ENCODE assay signal across 32 mouse cellular contexts in genomic region chr5:147338967-147339366, GRCm38 (mm10). TPM values are rescaled to one million over a fixed set of nuclear protein-coding genes. Genes with fewer than 3 reads are reported as not detected.
A peak's percentile ranks its signal among the peaks of the same experiment; 100 is the strongest.
DNase-seq lines count a peak whose midpoint lies in the region; ATAC-seq and TF ChIP-seq lines count a peak whose summit lies in the region.
"Had no signal": no experiment of that assay in that cellular context is flagged by ENCODE, and none has a peak within 500 bp of the region (broad histone marks: within the 10 kb centered on the region; RNA-seq: fewer than 3 reads in every experiment).

No protein-coding gene starts in this region.

- peak; percentile 56; the same call in 1 of the 2 replicates for TF ChIP-seq EP300 in CH12.LX (IDR thresholded peaks at IDR 0.05; ENCODE audit: low read length)
- TF ChIP-seq EP300 in liver, postnatal 0 days (IDR thresholded peaks at IDR 0.05; ENCODE audit: low read depth): no peak

- no peaks in the 10 kb centered on the region for H3K79me2 ChIP-seq in CH12.LX (replicated peaks; ENCODE audit: control insufficient read depth, extremely low read depth, insufficient read depth, poor library complexity, severe bottlenecking)

- WGBS in liver, postnatal 0 days (ENCODE audit: insufficient replicate concordance): 52% methylated on average over 9 of the region's 9 CpGs

- TF ChIP-seq CTCF in CH12.LX (conservative IDR thresholded peaks at IDR 0.05 in 1 of 2, IDR thresholded peaks at IDR 0.05 in 1 of 2; ENCODE audit: low read depth in 2 of 2, low read length in 2 of 2): no peak
- no peak for TF ChIP-seq CTCF in liver, postnatal 0 days (IDR thresholded peaks at IDR 0.05; ENCODE audit: low read depth)

- in situ Hi-C loops in CH12.LX (cut with MboI; ENCODE audit: low pct_ligation_motif_present, low pct_unique_long_range_greater_than_20kb, low sequenced_read_pairs): loop anchor here (10.0 kb wide), 1 partner anchor 506 kb away; no protein-coding TSS in a partner anchor

- peak; percentile 40; the same call in 1 of the 2 replicates for TF ChIP-seq POLR2A in CH12.LX (IDR thresholded peaks at IDR 0.05; ENCODE audit: low read depth, low read length)

- TF ChIP-seq RAD21 in CH12.LX (IDR thresholded peaks at IDR 0.05; ENCODE audit: low read depth, low read length): no peak; the same call in 1 of the 2 replicates

- no peak overlapping the region for H3K4me3 ChIP-seq in CH12.LX (replicated peaks in 1 of 3; ENCODE audit: low read depth in 2 of 3, low read length in 2 of 3, poor library complexity in 1 of 3)
- H3K4me3 ChIP-seq in liver, postnatal 0 days (ENCODE audit: low read depth, low read length): no peak overlapping the region
- H3K4me3 ChIP-seq: hindbrain, embryonic 12.5 days; kidney, embryonic 15.5 days; left cerebral cortex, adult 2 months; limb, embryonic 15.5 days; lung, embryonic 15.5 days; midbrain, embryonic 15.5 days; neural tube, embryonic 13.5 days had no signal

- dilution Hi-C loops in CH12.LX (cut with MboI; ENCODE audit: extremely low pct_ligation_motif_present, extremely low pct_unique_long_range_greater_than_20kb, low sequenced_read_pairs): no loop called here

- H3K4me2 ChIP-seq in CH12.LX (ENCODE audit: insufficient read depth, low read depth, poor library complexity, severe bottlenecking): peak overlapping the region; percentile 88
- H3K4me2 ChIP-seq in liver, postnatal 0 days (ENCODE audit: low read depth, low read length): no peak overlapping the region
- H3K4me2 ChIP-seq: hindbrain, embryonic 12.5 days; kidney, embryonic 15.5 days; limb, embryonic 15.5 days; lung, embryonic 15.5 days; midbrain, embryonic 15.5 days; neural tube, embryonic 13.5 days had no signal

- peak overlapping the region; percentile 72 for H3K27ac ChIP-seq in CH12.LX (ENCODE audit: insufficient read depth, low read depth)
- H3K27ac ChIP-seq in liver, postnatal 0 days (ENCODE audit: low read depth): no peak overlapping the region; the same call in 1 of the 2 replicates
- H3K27ac ChIP-seq: hindbrain, embryonic 12.5 days; kidney, embryonic 15.5 days; left cerebral cortex, adult 2 months; limb, embryonic 15.5 days; liver, embryonic 14.5 days; lung, embryonic 15.5 days; macrophage; midbrain, embryonic 15.5 days; neural tube, embryonic 13.5 days had no signal

- no peaks in the 10 kb centered on the region for H3K27me3 ChIP-seq in CH12.LX (replicated peaks)
- H3K27me3 ChIP-seq in splenic B cell, adult 2 months (ENCODE audit: control insufficient read depth, insufficient read depth, low read length, poor library complexity, severe bottlenecking): no peaks in the 10 kb centered on the region
- H3K27me3 ChIP-seq in liver, postnatal 0 days (ENCODE audit: insufficient read depth, low read length): no peaks in the 10 kb centered on the region
- H3K27me3 ChIP-seq: hindbrain, embryonic 12.5 days; kidney, embryonic 15.5 days; limb, embryonic 15.5 days; lung, embryonic 15.5 days; midbrain, embryonic 15.5 days; neural tube, embryonic 13.5 days had no signal

- no peak overlapping the region for H3K9ac ChIP-seq in CH12.LX (ENCODE audit: insufficient read depth, low read depth)
- no peak overlapping the region; the same call in 1 of the 2 replicates for H3K9ac ChIP-seq in liver, postnatal 0 days (replicated peaks)
- H3K9ac ChIP-seq: hindbrain, embryonic 12.5 days; kidney, embryonic 15.5 days; limb, embryonic 15.5 days; liver, embryonic 14.5 days; lung, embryonic 15.5 days; midbrain, embryonic 15.5 days; neural tube, embryonic 13.5 days had no signal

- no peak for ATAC-seq in liver, postnatal 0 days
- ATAC-seq: activated CD4-positive, CD25-positive, alpha-beta regulatory T cell, adult 4 months; forebrain, embryonic 14.5 days; intestine, postnatal 0 days; midbrain, embryonic 15.5 days had no signal

- peak; percentile 25 for DNase-seq in spleen, adult 12 weeks (ENCODE audit: low spot score)
- no peak for DNase-seq in spleen, postnatal 14 days (ENCODE audit: low spot score in 2 of 2)
- DNase-seq in CH12.LX (ENCODE audit: extremely low read depth) (peak; percentile 96), R1 (ENCODE audit: low read depth, low spot score) (peak; percentile 50)
- DNase-seq in splenic B cell, adult 2 months (ENCODE audit: low read depth, low spot score): peak; percentile 91
- DNase-seq in liver, postnatal 0 days: no peak
- DNase-seq in gastrocnemius, postnatal 4 days (ENCODE audit: low spot score in 2 of 2): no peak
- DNase-seq: adrenal gland, adult 8-10 months; cerebellum, adult 9-10 months; gastrocnemius, postnatal 14 days; kidney, postnatal 4 days; left cerebral cortex, postnatal 4 days; right cerebral cortex, adult 18-20 months had no signal

- no peaks in the 10 kb centered on the region for H3K9me3 ChIP-seq in CH12.LX (replicated peaks; ENCODE audit: low read length)
- H3K9me3 ChIP-seq in liver, postnatal 0 days (ENCODE audit: low read length): no peaks in the 10 kb centered on the region
- H3K9me3 ChIP-seq: hindbrain, embryonic 12.5 days; kidney, embryonic 15.5 days; limb, embryonic 15.5 days; lung, embryonic 15.5 days; midbrain, embryonic 15.5 days; neural tube, embryonic 13.5 days had no signal

- H3K36me3 ChIP-seq in CH12.LX (replicated peaks in 1 of 2; ENCODE audit: control insufficient read depth in 1 of 2, insufficient read depth in 1 of 2, low read length in 1 of 2): no peaks in the 10 kb centered on the region
- H3K36me3 ChIP-seq in splenic B cell, adult 2 months (ENCODE audit: control insufficient read depth, insufficient read depth, low read length, poor library complexity, severe bottlenecking): no peaks in the 10 kb centered on the region
- H3K36me3 ChIP-seq in liver, postnatal 0 days (replicated peaks; ENCODE audit: insufficient read depth, low read length): no peaks in the 10 kb centered on the region
- H3K36me3 ChIP-seq: hindbrain, embryonic 12.5 days; kidney, embryonic 15.5 days; limb, embryonic 15.5 days; lung, embryonic 15.5 days; midbrain, embryonic 15.5 days; neural tube, embryonic 13.5 days had no signal

- peaks cover 13 to 46% of the 10 kb centered on the region in 2 experiments for H3K4me1 ChIP-seq in CH12.LX (ENCODE audit: control insufficient read depth in 1 of 2, insufficient read depth in 2 of 2)
- no peaks in the 10 kb centered on the region for H3K4me1 ChIP-seq in liver, postnatal 0 days (ENCODE audit: insufficient read depth)
- H3K4me1 ChIP-seq: hindbrain, embryonic 12.5 days; kidney, embryonic 15.5 days; limb, embryonic 15.5 days; lung, embryonic 15.5 days; midbrain, embryonic 15.5 days; neural tube, embryonic 13.5 days had no signal

TF ChIP-seq in CH12.LX, 34 proteins besides CTCF, POLR2A, EP300 and RAD21:
- TF ChIP-seq KAT2A (IDR thresholded peaks at IDR 0.05; ENCODE audit: insufficient replicate concordance, low read length) (no peak), USF1 (IDR thresholded peaks at IDR 0.05; ENCODE audit: low read depth, low read length) (no peak), SMC3 (IDR thresholded peaks at IDR 0.05; ENCODE audit: low read depth, low read length) (no peak), ETS1 (conservative IDR thresholded peaks at IDR 0.05; ENCODE audit: low read depth, low read length) (peak; percentile 82), USF2 (conservative IDR thresholded peaks at IDR 0.05; ENCODE audit: low read depth, low read length) (no peak), RCOR1 (conservative IDR thresholded peaks at IDR 0.05; ENCODE audit: low read depth, low read length) (no peak), TBP (conservative IDR thresholded peaks at IDR 0.05; ENCODE audit: low read depth, low read length) (peak; percentile 35; the same call in 1 of the 2 replicates), TCF12 (IDR thresholded peaks at IDR 0.05; ENCODE audit: low read depth, low read length) (peak; percentile 56; the same call in 1 of the 2 replicates), ELF1 (IDR thresholded peaks at IDR 0.05; ENCODE audit: low read depth, low read length) (0 out of 2 replicates have a peak, but pooled peaks have one; percentile 18), PAX5 (IDR thresholded peaks at IDR 0.05; ENCODE audit: low read length) (no peak), MAX (IDR thresholded peaks at IDR 0.05; ENCODE audit: low read length) (no peak), CHD1 (IDR thresholded peaks at IDR 0.05; ENCODE audit: low read depth, low read length) (no peak), MEF2A (IDR thresholded peaks at IDR 0.05; ENCODE audit: borderline replicate concordance, low read depth, low read length) (peak; percentile 69), NRF1 (IDR thresholded peaks at IDR 0.05; ENCODE audit: low read depth, low read length) (no peak), MXI1 (IDR thresholded peaks at IDR 0.05; ENCODE audit: low read depth, low read length) (no peak), E2F4 (IDR thresholded peaks at IDR 0.05; ENCODE audit: insufficient replicate concordance, low read depth, low read length) (no peak), ZMIZ1 (IDR thresholded peaks at IDR 0.05; ENCODE audit: low read depth, low read length) (no peak), MAFK (IDR thresholded peaks at IDR 0.05; ENCODE audit: insufficient replicate concordance, low read length) (no peak), UBTF (IDR thresholded peaks at IDR 0.05; ENCODE audit: low read depth, low read length) (no peak), MAZ (IDR thresholded peaks at IDR 0.05; ENCODE audit: low read depth, low read length) (no peak; the same call in 1 of the 2 replicates), IRF4 (IDR thresholded peaks at IDR 0.05; ENCODE audit: low read depth, low read length) (peak; percentile 78), BHLHE40 (IDR thresholded peaks at IDR 0.05; ENCODE audit: low read depth, low read length) (peak; percentile 61), HCFC1 (IDR thresholded peaks at IDR 0.05; ENCODE audit: low read depth, low read length) (no peak), NELFE (IDR thresholded peaks at IDR 0.05; ENCODE audit: low read depth, low read length) (no peak)

RNA-seq across cellular contexts. Expression of gene Urad, which starts 16.7 kb away (rescaled TPM):
- not detected in 2 replicates for total RNA-seq in CH12.LX (2012; rRNA removed)
- not detected in 2 replicates for total RNA-seq in CH12.LX (2014; rRNA removed)
- not detected in 2 replicates for polyA plus RNA-seq in CH12.LX (2012; ENCODE audit: insufficient read length, low read depth)
- 35.9 and 38.6 TPM in 2 replicates for polyA plus RNA-seq in liver, postnatal 0 days (2015; fragmentation: Nextera tagmentation; extraction: Ambion mirVana)
- not detected for total RNA-seq in gastrocnemius, postnatal 4 days (2021)
- total RNA-seq: ES-E14; gastrocnemius, postnatal 14 days; heart, adult 8-10 months; heart, postnatal 25 days; left cerebral cortex, adult 2 months; left cerebral cortex, postnatal 4 days had no signal
- polyA plus RNA-seq: activated CD4-positive, CD25-positive, alpha-beta regulatory T cell, adult 4 months; brain, embryonic 14.5 days; embryonic facial prominence, embryonic 14.5 days; forebrain, embryonic 14.5 days; heart, embryonic 14.5 days; hindbrain, embryonic 12.5 days; kidney, embryonic 15.5 days; limb, embryonic 15.5 days; lung, embryonic 15.5 days; macrophage; midbrain, embryonic 15.5 days; neural tube, embryonic 13.5 days; stomach, embryonic 16.5 days had no signal

RNA-seq across cellular contexts. Expression of gene Cdx2, which starts 31.9 kb away (rescaled TPM):
- total RNA-seq in CH12.LX (2012; rRNA removed) (not detected in 2 replicates), CH12.LX (2014; rRNA removed) (not detected in 2 replicates)
- polyA plus RNA-seq in CH12.LX (2012; ENCODE audit: insufficient read length, low read depth): not detected in 2 replicates
- polyA plus RNA-seq in liver, postnatal 0 days (2015; fragmentation: Nextera tagmentation; extraction: Ambion mirVana): not detected in 2 replicates
- not detected for total RNA-seq in gastrocnemius, postnatal 4 days (2021)
- total RNA-seq: adrenal gland, adult 8-10 months; gastrocnemius, postnatal 14 days; heart, adult 8-10 months; heart, postnatal 25 days; left cerebral cortex, adult 2 months; left cerebral cortex, postnatal 4 days had no signal
- polyA plus RNA-seq: activated CD4-positive, CD25-positive, alpha-beta regulatory T cell, adult 4 months; brain, embryonic 14.5 days; embryonic facial prominence, embryonic 14.5 days; forebrain, embryonic 14.5 days; heart, embryonic 14.5 days; hindbrain, embryonic 12.5 days; kidney, embryonic 15.5 days; limb, embryonic 15.5 days; liver, embryonic 14.5 days; lung, embryonic 15.5 days; macrophage; midbrain, embryonic 15.5 days; neural tube, embryonic 13.5 days had no signal

Comparison
In these comparisons a context has a peak if more than half of its experiments do, and no peak if none do; other contexts are left out.
1. DNase-seq: peak in spleen, adult 12 weeks (single experiment), CH12.LX (single experiment), R1 (single experiment) and splenic B cell, adult 2 months (single experiment); none in spleen, postnatal 14 days (0 of 2), liver, postnatal 0 days (single experiment) and gastrocnemius, postnatal 4 days (0 of 2).